Mouse (Mus musculus) left cerebral cortex, postnatal 10 days (tissue): ENCODE measurements around the gene Atf1. TPM values are rescaled to one million over a fixed set of nuclear protein-coding genes. Genes with fewer than 3 reads are reported as not detected.
A peak's percentile ranks its signal among the peaks of the same experiment; 100 is the strongest.

Experiments
- DNase-seq, 2 experiments: peaks; one replicate each; pipeline ENCODE4 v3.0.0; 2021 to 2022; ENCODE audit warnings: low spot score in 2 of 2, mixed read lengths in 1 of 2; ENCODE audit errors: extremely low spot score in 1 of 2
- intact Hi-C: fragments of 180-260 bp; cut with DNase I; formaldehyde crosslinking; loops from one replicate; pipeline ENCODE4 v1.15.1; 2025
- total RNA-seq, 2 experiments: library from RNA; stranded (reverse); gene quantifications; 2 replicates each; pipeline ENCODE4 v1.2.3; 2021

Gene Atf1
- total RNA-seq, 2 experiments from 2014 or later: 15.3 to 20.5 TPM

GRCm38 (mm10) chr15:100210013-100210412, 17.6 kb upstream of the Atf1 start:
- intact Hi-C loops: no loop called here
- DNase-seq: no peak

- DNase-seq: no peak
- intact Hi-C loops: no loop called here
Observed at GRCm38 (mm10) chr15:100213339-100213738, 14.3 kb upstream of the Atf1 start.

GRCm38 (mm10) chr15:100215092-100215491, 12.5 kb upstream of the Atf1 start:
- DNase-seq: no peak

GRCm38 (mm10) chr15:100216173-100216572, 11.4 kb upstream of the Atf1 start:
- intact Hi-C loops: no loop called here
- DNase-seq: no peak

More at GRCm38 (mm10) chr15:100215092-100215491, 12.5 kb upstream of the Atf1 start:
- intact Hi-C loops: no loop called here

GRCm38 (mm10) chr15:100218018-100218417, 9.6 kb upstream of the Atf1 start:
- no peak for DNase-seq
- intact Hi-C loops: no loop called here

GRCm38 (mm10) chr15:100219396-100219795, 8.2 kb upstream of the Atf1 start:
- intact Hi-C loops: no loop called here
- DNase-seq: no peak

GRCm38 (mm10) chr15:100220916-100221315, 6.7 kb upstream of the Atf1 start:
- DNase-seq: no peak
- intact Hi-C loops: no loop called here

- intact Hi-C loops: no loop called here
- no peak for DNase-seq
Observed at GRCm38 (mm10) chr15:100225381-100225780, 2.2 kb upstream of the Atf1 start.

GRCm38 (mm10) chr15:100225891-100226290, 1.7 kb upstream of the Atf1 start:
- intact Hi-C loops: no loop called here
- DNase-seq: peak in 1 of 2 experiments; percentile 29

- intact Hi-C loops: no loop called here
- no peak for DNase-seq
Observed at GRCm38 (mm10) chr15:100227031-100227662, 472 bp upstream of the Atf1 start.

GRCm38 (mm10) chr15:100228535-100229336, 1.1 kb downstream of the Atf1 start:
- DNase-seq: no peak
- intact Hi-C loops: no loop called here

GRCm38 (mm10) chr15:100230655-100231054, 3.0 kb downstream of the Atf1 start:
- DNase-seq: no peak
- intact Hi-C loops: no loop called here

GRCm38 (mm10) chr15:100231616-100232525, 4.3 kb downstream of the Atf1 start:
- intact Hi-C loops: no loop called here

GRCm38 (mm10) chr15:100235208-100235965, 7.8 kb downstream of the Atf1 start:
- intact Hi-C loops: no loop called here
- DNase-seq: no peak

More at GRCm38 (mm10) chr15:100231616-100232525, 4.3 kb downstream of the Atf1 start:
- no peak for DNase-seq

- no peak for DNase-seq
- intact Hi-C loops: no loop called here
Observed at GRCm38 (mm10) chr15:100236952-100237351, 9.3 kb downstream of the Atf1 start.

GRCm38 (mm10) chr15:100241780-100242179, 14.2 kb downstream of the Atf1 start:
- intact Hi-C loops: no loop called here
- no peak for DNase-seq

GRCm38 (mm10) chr15:100245951-100246350, 18.3 kb downstream of the Atf1 start:
- intact Hi-C loops: no loop called here
- no peak for DNase-seq

GRCm38 (mm10) chr15:100247296-100247695, 19.7 kb downstream of the Atf1 start:
- DNase-seq: no peak
- intact Hi-C loops: no loop called here
